Mouse (Mus musculus): Measurements from ENCODE around the gene C130060K24Rik. TPM values are rescaled to one million over a fixed set of nuclear protein-coding genes. Genes with fewer than 3 reads are reported as not detected.

Gene C130060K24Rik
- total and polyA plus RNA-seq, 3 experiments = not detected

GRCm38 (mm10) chr6:65433159-65433558 is 52.3 kb downstream of the C130060K24Rik start:
- Histone ChIP-seq H3K27me3 (replicated peaks) (no peaks in the 10 kb centered on the region), H3K4me1 (ENCODE audit: control insufficient read depth in 1 of 2, insufficient read depth in 2 of 2) (no peaks in the 10 kb centered on the region), H3K9me3 (replicated peaks; ENCODE audit: low read length) (no peaks in the 10 kb centered on the region), H3K36me3 (replicated peaks in 1 of 2; ENCODE audit: control insufficient read depth in 1 of 2, insufficient read depth in 1 of 2, low read length in 1 of 2) (no peaks in the 10 kb centered on the region), H3K79me2 (replicated peaks; ENCODE audit: control insufficient read depth, extremely low read depth, insufficient read depth, poor library complexity, severe bottlenecking) (no peaks in the 10 kb centered on the region), H3K9ac (ENCODE audit: insufficient read depth, low read depth) (no peak overlapping the region), H3K4me2 (ENCODE audit: insufficient read depth, low read depth, poor library complexity, severe bottlenecking) (no peak overlapping the region), H3K27ac (ENCODE audit: insufficient read depth, low read depth) (no peak overlapping the region), H3K4me3 (replicated peaks in 1 of 3; ENCODE audit: low read depth in 2 of 3, low read length in 2 of 3, poor library complexity in 1 of 3) (no peak overlapping the region)
- no peak for DNase-seq (ENCODE audit: extremely low read depth)
- TF ChIP-seq JUND (conservative IDR thresholded peaks at IDR 0.05; ENCODE audit: low read depth, low read length) (no peak), GABPA (IDR thresholded peaks at IDR 0.05; ENCODE audit: insufficient replicate concordance, low read depth, low read length) (no peak), MAX (IDR thresholded peaks at IDR 0.05; ENCODE audit: low read length) (no peak), MAFK (IDR thresholded peaks at IDR 0.05; ENCODE audit: insufficient replicate concordance, low read length) (no peak), IRF4 (IDR thresholded peaks at IDR 0.05; ENCODE audit: low read depth, low read length) (no peak), MEF2A (IDR thresholded peaks at IDR 0.05; ENCODE audit: borderline replicate concordance, low read depth, low read length) (no peak), SMC3 (IDR thresholded peaks at IDR 0.05; ENCODE audit: low read depth, low read length) (no peak), CHD2 (IDR thresholded peaks at IDR 0.05; ENCODE audit: low read length) (no peak), CTCF (conservative IDR thresholded peaks at IDR 0.05 in 1 of 2, IDR thresholded peaks at IDR 0.05 in 1 of 2; ENCODE audit: low read depth in 2 of 2, low read length in 2 of 2) (no peak), NELFE (IDR thresholded peaks at IDR 0.05; ENCODE audit: low read depth, low read length) (no peak), ELF1 (IDR thresholded peaks at IDR 0.05; ENCODE audit: low read depth, low read length) (no peak), USF2 (conservative IDR thresholded peaks at IDR 0.05; ENCODE audit: low read depth, low read length) (no peak)
- in situ Hi-C loops (cut with MboI; ENCODE audit: low pct_ligation_motif_present, low pct_unique_long_range_greater_than_20kb, low sequenced_read_pairs) = no loop called here
- dilution Hi-C loops (cut with MboI; ENCODE audit: extremely low pct_ligation_motif_present, extremely low pct_unique_long_range_greater_than_20kb, low sequenced_read_pairs) = no loop called here

GRCm38 (mm10) chr6:65453465-65453864 is 72.6 kb downstream of the C130060K24Rik start:
- Histone ChIP-seq H3K27me3 (replicated peaks) (no peaks in the 10 kb centered on the region), H3K9ac (ENCODE audit: insufficient read depth, low read depth) (no peak overlapping the region), H3K36me3 (replicated peaks in 1 of 2; ENCODE audit: control insufficient read depth in 1 of 2, insufficient read depth in 1 of 2, low read length in 1 of 2) (no peaks in the 10 kb centered on the region), H3K27ac (ENCODE audit: insufficient read depth, low read depth) (no peak overlapping the region), H3K4me1 (ENCODE audit: control insufficient read depth in 1 of 2, insufficient read depth in 2 of 2) (no peaks in the 10 kb centered on the region), H3K9me3 (replicated peaks; ENCODE audit: low read length) (no peaks in the 10 kb centered on the region), H3K79me2 (replicated peaks; ENCODE audit: control insufficient read depth, extremely low read depth, insufficient read depth, poor library complexity, severe bottlenecking) (no peaks in the 10 kb centered on the region), H3K4me2 (ENCODE audit: insufficient read depth, low read depth, poor library complexity, severe bottlenecking) (no peak overlapping the region), H3K4me3 (replicated peaks in 1 of 3; ENCODE audit: low read depth in 2 of 3, low read length in 2 of 3, poor library complexity in 1 of 3) (no peak overlapping the region)
- TF ChIP-seq CHD1 (IDR thresholded peaks at IDR 0.05; ENCODE audit: low read depth, low read length) (no peak), MAZ (IDR thresholded peaks at IDR 0.05; ENCODE audit: low read depth, low read length) (0 out of 2 replicates have a peak, but pooled peaks have one; percentile 45), ELF1 (IDR thresholded peaks at IDR 0.05; ENCODE audit: low read depth, low read length) (no peak), RAD21 (IDR thresholded peaks at IDR 0.05; ENCODE audit: low read depth, low read length) (peak; percentile 95), MYC (IDR thresholded peaks at IDR 0.05; ENCODE audit: low read depth, low read length) (0 out of 2 replicates have a peak, but pooled peaks have one; percentile 43), SMC3 (IDR thresholded peaks at IDR 0.05; ENCODE audit: low read depth, low read length) (peak; percentile 86), IRF4 (IDR thresholded peaks at IDR 0.05; ENCODE audit: low read depth, low read length) (no peak), BHLHE40 (IDR thresholded peaks at IDR 0.05; ENCODE audit: low read depth, low read length) (no peak), UBTF (IDR thresholded peaks at IDR 0.05; ENCODE audit: low read depth, low read length) (no peak), CTCF (conservative IDR thresholded peaks at IDR 0.05 in 1 of 2, IDR thresholded peaks at IDR 0.05 in 1 of 2; ENCODE audit: low read depth in 2 of 2, low read length in 2 of 2) (peak; percentile 18 to 89; a peak in 2 of 4 replicates), TCF12 (IDR thresholded peaks at IDR 0.05; ENCODE audit: low read depth, low read length) (no peak), NELFE (IDR thresholded peaks at IDR 0.05; ENCODE audit: low read depth, low read length) (0 out of 2 replicates have a peak, but pooled peaks have one; percentile 29), ZMIZ1 (IDR thresholded peaks at IDR 0.05; ENCODE audit: low read depth, low read length) (no peak), EP300 (IDR thresholded peaks at IDR 0.05; ENCODE audit: low read length) (no peak), ZC3H11A (IDR thresholded peaks at IDR 0.05; ENCODE audit: low read depth, low read length) (peak; percentile 68), POLR2A (IDR thresholded peaks at IDR 0.05; ENCODE audit: low read depth, low read length) (no peak), CHD2 (IDR thresholded peaks at IDR 0.05; ENCODE audit: low read length) (no peak), JUN (IDR thresholded peaks at IDR 0.05; ENCODE audit: insufficient read depth, low read depth, low read length) (no peak), RCOR1 (conservative IDR thresholded peaks at IDR 0.05; ENCODE audit: low read depth, low read length) (no peak)
- peak; percentile 61 for DNase-seq (ENCODE audit: extremely low read depth)
- in situ Hi-C loops (cut with MboI; ENCODE audit: low pct_ligation_motif_present, low pct_unique_long_range_greater_than_20kb, low sequenced_read_pairs) = loop anchor here (10.0 kb wide), 1 partner anchor 329 kb away; no protein-coding TSS in a partner anchor
- dilution Hi-C loops (cut with MboI; ENCODE audit: extremely low pct_ligation_motif_present, extremely low pct_unique_long_range_greater_than_20kb, low sequenced_read_pairs) = no loop called here
